Mouse (Mus musculus): Measurements from ENCODE around the gene Nfkb2. TPM values are rescaled to one million over a fixed set of nuclear protein-coding genes. Genes with fewer than 3 reads are reported as not detected.

Nfkb2 gene
- polyA plus RNA-seq, 1 experiment from 2014 or later = 22.0 TPM

DNA sequence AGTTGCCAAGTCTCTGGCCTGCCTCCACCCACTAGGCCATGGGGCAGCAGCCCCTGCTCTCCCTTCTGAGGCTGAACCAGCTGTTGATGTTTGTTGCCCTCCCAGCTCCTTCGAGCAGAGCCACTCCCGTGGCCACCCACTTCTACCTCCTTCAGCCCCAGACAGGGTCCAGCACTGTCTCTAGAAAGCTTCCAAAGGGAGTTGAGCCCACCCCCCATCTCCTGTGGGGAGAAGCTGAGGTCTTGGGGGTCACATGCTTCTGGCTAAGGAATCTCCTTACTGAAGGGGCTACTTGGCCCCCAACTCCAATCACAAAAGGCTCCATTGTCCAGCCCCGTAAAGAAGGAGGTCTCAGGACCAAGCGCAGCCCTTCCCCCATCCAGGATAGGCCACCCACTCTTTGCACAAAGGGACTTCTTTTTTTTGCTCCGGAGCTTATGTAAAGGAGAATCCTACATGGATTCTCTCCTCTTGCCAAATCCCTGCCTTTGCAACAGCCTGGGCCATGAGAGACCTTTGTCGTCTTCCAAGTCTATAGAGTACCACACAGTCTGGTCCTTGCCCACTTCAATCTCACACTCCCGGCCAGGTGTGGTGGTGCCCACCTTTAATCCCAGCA, 28.7 kb downstream of the Nfkb2 start:
- H3K36me3 ChIP-seq (ENCODE audit: inconsistent target) = peaks cover 13% of the 10 kb centered on the region; the same call in 1 of the 2 replicates
- peaks cover 15% of the 10 kb centered on the region for H3K79me2 ChIP-seq (ENCODE audit: inconsistent target)
- no peak overlapping the region for H3K4me3 ChIP-seq (ENCODE audit: inconsistent target)
- no peak overlapping the region for H3K27ac ChIP-seq
- 81% methylated on average over 7 of the region's 7 CpGs for WGBS (ENCODE audit: missing documents)

DNA sequence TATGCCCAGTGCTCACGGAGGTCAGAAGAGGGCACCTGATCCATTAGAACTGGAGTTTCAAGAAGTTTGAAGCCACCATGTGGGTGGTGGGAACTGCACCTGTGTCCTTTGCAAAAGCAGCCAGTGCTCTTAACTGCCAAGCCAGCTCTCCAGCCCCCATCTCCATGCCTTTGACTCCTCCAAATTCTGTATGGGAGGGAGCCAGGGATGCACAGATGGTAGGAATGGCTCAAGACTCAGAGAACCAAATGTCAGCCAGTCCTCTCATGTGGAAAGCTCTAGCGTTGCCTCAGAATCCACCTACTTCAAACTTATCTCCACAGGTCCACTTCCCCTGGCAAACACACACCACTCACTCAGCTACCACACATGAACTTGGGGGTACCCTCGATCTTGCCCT, 29.8 kb downstream of the Nfkb2 start:
- peaks cover 22% of the 10 kb centered on the region for H3K79me2 ChIP-seq (ENCODE audit: inconsistent target)
- H3K36me3 ChIP-seq (ENCODE audit: inconsistent target) = peaks cover 13% of the 10 kb centered on the region; the same call in 1 of the 2 replicates
- H3K27ac ChIP-seq = no peak overlapping the region
- H3K4me3 ChIP-seq (ENCODE audit: inconsistent target) = no peak overlapping the region
- 90% methylated on average over 3 of the region's 3 CpGs for WGBS (ENCODE audit: missing documents)

DNA sequence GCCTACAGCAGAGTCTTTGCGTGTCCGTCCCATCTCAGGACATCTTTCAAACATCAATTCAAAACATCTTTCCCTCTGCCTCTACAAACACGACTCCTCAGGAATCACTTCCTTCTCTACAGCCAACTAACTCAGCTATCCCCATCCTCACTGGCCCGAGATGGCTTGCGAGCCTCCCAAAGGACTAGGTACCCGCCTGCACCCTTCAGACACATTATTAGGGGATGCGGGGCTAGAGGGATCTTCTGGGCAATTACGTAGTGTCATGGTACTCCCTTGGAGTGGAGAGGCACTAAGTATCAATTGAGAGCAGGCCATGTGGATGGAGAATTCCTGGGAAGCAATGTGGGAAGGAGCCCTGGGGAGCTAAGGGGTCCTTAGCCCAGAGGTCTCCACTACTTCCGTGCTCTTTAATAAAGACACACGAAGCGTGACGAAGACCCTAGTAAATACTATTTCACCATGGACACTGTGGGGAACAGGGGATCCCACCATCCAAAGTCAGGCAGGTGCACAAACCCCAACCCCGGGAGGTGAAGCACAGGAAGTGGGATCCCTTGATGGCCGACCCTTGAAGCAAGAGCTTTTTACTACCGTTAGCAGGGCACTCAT, 33.7 kb downstream of the Nfkb2 start:
- no peaks in the 10 kb centered on the region for H3K36me3 ChIP-seq (ENCODE audit: inconsistent target)
- peaks cover 22% of the 10 kb centered on the region for H3K79me2 ChIP-seq (ENCODE audit: inconsistent target)
- WGBS (ENCODE audit: missing documents) = 36% methylated on average over 15 of the region's 15 CpGs
- peak overlapping the region; percentile 95 for H3K4me3 ChIP-seq (ENCODE audit: inconsistent target)
- H3K27ac ChIP-seq = peak overlapping the region; percentile 97

DNA sequence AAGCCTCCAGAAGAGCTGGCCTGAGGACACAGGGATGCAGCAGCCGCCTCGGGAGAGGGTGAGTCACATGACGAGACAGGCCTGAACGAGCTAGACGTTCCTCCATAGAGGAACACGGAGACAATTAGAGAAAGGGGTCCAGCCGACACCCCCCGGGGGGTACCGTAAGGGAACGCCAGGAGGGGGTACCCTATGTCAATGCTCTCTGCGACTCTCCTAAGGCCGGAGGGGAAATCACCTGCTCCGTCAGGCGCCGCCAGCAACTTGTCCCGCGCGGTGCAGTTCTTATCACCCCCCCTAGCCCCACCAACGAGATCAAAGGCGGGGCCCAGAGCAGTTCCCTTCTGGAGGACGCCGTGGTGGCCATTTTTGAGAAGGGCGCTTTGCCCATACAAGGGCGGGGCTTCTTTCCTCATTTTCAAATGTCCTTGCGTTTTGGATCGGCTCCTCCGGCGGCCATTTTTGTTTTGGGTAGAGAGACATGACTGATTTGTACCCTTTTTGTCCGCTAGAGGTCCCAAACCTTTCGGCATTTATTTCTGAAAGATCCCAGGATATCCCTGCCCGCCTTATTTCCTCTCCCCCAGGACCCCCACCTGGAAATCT, 34.3 kb downstream of the Nfkb2 start, which contains the start of gene Cuedc2:
Gene Cuedc2 (minus strand): TSS at position 372 of the 606 bp plus-strand sequence.
- under 1% methylated on average over 31 of the region's 31 CpGs for whole genome bisulfite sequencing (ENCODE audit: missing documents)
- no peaks in the 10 kb centered on the region for H3K36me3 ChIP-seq (ENCODE audit: inconsistent target)
- peak within 1 kb of the TSS; percentile 97 for H3K27ac ChIP-seq
- peaks cover 22% of the 10 kb centered on the region for H3K79me2 ChIP-seq (ENCODE audit: inconsistent target)
- peak within 1 kb of the TSS; percentile 95 for H3K4me3 ChIP-seq (ENCODE audit: inconsistent target)

DNA sequence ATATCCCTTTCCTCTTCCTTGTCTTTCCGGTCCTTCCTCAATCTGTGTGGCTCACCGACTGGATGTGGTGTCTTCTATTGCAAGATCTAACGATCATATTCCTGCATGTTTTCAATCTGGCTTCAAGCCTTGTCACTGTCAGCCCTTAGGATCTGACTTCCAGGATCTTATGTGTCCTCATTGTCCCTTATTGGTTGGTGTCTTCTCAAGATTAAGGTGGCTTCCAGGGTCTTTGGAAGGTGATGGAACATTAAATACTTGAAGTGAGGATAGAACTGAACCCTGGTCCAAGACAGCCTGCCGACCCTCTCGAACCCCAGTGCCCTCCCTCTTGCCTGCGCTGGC, 34.8 kb downstream of the Nfkb2 start:
- H3K79me2 ChIP-seq (ENCODE audit: inconsistent target) = peaks cover 22% of the 10 kb centered on the region
- H3K36me3 ChIP-seq (ENCODE audit: inconsistent target) = no peaks in the 10 kb centered on the region
- H3K27ac ChIP-seq = peak overlapping the region; percentile 97
- WGBS (ENCODE audit: missing documents) = 0% methylated on average over 5 of the region's 6 CpGs
- H3K4me3 ChIP-seq (ENCODE audit: inconsistent target) = peak overlapping the region; percentile 95

DNA sequence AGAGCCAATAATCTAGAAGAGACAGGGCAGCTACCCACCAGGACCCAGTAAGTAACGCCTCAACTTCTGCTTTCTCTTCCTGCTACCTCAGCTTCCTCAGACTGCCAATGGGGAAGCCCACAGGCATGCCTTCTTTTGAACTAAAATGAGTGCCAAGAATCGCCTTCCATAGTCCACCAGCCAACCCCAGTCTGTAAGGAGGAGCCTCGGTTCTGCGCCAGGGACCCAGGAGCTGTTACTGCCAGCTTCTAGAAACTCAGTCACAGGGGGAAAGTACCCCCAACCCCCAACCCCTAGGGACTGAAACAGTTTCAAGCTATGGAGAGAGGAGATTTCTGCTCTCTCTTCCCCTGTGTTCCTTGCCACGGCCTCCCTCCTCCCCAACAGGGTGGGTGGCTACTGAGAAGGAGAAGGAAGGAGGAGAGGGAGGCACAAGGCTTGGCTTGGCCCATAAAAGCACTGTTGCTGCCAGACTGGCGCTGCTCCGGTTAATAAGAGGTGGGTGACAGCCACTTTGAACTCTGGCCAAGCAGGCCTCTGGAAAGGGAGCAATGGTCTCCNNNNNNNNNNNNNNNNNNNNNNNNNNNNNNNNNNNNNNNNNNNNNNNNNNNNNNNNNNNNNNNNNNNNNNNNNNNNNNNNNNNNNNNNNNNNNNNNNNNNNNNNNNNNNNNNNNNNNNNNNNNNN, 35.3 kb downstream of the Nfkb2 start:
- Histone ChIP-seq H3K4me3 (ENCODE audit: inconsistent target) (peak overlapping the region; percentile 95; the same call in 1 of the 2 replicates), H3K36me3 (ENCODE audit: inconsistent target) (no peaks in the 10 kb centered on the region), H3K79me2 (ENCODE audit: inconsistent target) (peaks cover 22% of the 10 kb centered on the region), H3K27ac (peak overlapping the region; percentile 97)
- 0% methylated on average over 7 of the region's 7 CpGs for WGBS (ENCODE audit: missing documents)

DNA sequence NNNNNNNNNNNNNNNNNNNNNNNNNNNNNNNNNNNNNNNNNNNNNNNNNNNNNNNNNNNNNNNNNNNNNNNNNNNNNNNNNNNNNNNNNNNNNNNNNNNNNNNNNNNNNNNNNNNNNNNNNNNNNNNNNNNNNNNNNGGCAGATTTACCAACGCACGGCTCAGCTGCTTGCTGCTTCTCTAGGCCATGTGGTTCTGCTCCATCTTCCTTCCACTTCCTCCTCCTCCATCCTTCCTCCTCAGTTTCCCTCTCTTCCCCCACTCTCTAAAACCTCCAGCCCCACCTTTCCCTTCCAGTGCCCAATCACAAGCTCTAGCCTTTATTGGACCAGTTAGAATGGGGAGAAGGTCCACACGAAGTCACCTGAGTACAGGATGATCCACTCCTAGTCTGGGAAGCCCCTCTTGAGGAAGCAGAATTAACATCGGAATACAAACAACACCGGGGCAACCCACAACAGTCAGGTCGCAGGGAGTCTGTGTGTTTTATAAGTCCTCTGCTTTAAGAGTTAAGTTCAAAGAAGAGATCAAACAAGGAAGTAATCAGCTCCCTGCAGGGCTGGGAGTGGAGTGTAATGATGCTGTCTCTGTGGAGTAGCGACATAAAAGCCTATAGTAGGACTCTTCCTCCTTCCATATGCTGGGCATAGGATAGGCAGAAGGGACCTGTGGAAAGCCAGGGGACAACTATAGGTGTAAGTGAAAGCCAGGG, 40.7 kb downstream of the Nfkb2 start:
- H3K27ac ChIP-seq = no peak overlapping the region
- H3K36me3 ChIP-seq (ENCODE audit: inconsistent target) = no peaks in the 10 kb centered on the region
- 45% methylated on average over 7 of the region's 7 CpGs for WGBS (ENCODE audit: missing documents)
- H3K4me3 ChIP-seq (ENCODE audit: inconsistent target) = no peak overlapping the region
- H3K79me2 ChIP-seq (ENCODE audit: inconsistent target) = no peaks in the 10 kb centered on the region

DNA sequence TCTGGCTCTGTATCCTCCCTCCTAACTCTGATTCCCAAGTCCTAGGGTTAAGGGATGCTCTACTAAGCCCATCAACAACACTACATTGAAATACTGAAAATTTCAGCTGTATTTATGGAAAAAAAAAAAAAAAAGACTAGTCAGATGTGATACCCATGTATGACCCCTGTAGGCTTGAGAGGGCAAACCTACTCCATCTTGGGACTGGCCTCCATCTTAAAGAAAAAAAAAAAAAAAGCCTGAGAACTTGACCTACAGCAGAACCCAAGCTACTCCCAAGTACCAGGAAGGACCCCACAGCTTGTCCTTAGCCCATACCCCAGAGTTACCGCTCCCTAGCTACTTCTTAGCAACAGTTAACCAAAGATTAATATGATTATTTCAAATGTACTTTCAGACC, 43.0 kb downstream of the Nfkb2 start:
- H3K79me2 ChIP-seq (ENCODE audit: inconsistent target) = no peaks in the 10 kb centered on the region
- no peaks in the 10 kb centered on the region for H3K36me3 ChIP-seq (ENCODE audit: inconsistent target)
- 100% methylated on average over 1 of the region's 1 CpGs for WGBS (ENCODE audit: missing documents)
- no peak overlapping the region for H3K4me3 ChIP-seq (ENCODE audit: inconsistent target)
- H3K27ac ChIP-seq = no peak overlapping the region

DNA sequence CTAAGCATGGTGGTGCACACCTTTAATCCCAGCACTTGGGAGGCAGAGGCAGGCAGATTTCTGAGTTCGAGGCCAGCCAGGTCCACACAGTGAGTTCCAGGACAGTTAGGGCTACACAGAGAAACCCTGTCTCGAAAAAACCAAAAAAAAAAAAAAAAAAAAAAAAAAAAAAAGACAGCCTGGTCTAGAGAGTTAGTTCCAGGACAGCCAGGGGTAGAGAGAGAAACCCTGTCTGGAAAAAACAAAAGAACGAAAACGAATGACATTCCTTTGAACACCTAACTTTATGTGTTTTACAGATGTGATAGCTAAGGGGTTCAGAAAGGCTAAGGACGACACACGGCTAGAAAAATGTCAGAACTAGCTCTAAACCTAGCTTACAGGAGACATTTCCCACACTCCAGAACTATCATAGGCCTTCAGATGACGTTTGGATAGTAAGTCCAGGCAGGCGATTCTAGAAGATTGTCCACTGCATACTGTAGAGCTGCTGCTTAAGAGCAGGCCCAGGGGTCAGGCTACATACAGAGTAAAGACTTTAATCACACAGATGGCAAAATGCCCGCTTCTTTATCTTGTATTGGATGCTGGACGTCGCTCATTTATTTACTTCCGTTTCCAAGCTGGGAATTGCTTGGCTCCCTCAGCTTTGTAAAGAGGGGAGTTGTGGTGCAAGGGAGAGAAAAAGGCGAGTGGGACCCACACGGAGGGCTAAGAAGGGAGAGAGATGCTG, 44.0 kb downstream of the Nfkb2 start:
- 25% methylated on average over 14 of the region's 14 CpGs for whole genome bisulfite sequencing (ENCODE audit: missing documents)
- H3K27ac ChIP-seq = no peak overlapping the region

DNA sequence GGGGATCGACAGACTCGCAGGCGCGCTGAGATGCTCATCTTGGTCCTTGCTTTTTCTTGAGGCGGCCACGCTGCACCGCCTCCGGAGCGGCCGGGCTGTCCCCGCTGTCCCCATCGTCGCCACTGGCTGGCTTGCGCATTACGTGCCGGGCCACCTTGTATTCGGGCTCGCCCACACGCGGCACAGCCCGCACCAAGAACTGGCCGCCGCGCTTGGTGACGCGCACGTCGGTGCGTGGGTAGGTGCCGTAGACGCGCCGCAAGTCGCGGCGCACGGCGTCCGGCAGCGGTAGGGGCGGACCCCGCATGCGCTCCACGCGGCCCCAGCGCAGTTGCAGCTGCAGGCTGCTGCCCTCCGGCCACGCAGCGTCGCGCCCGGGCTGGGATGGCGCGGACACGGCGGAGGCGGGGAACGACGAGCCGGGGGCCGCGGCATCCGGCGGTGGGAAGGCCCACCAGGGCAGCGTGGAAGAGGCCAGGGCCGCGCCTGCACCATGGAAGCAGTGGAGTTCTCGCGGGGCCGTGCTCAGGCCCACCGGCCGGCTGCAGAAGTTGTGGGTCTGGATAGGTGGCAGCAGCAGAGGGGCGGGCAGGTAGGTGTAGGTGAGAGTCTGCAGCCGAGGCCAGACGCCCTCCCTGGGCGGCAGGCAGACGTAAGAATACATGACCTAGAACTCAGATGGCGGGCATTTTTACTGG, 44.8 kb downstream of the Nfkb2 start:
- no peaks in the 10 kb centered on the region for H3K36me3 ChIP-seq (ENCODE audit: inconsistent target)
- peak overlapping the region; percentile 61 for H3K4me3 ChIP-seq (ENCODE audit: inconsistent target)
- no peak overlapping the region for H3K27ac ChIP-seq
- WGBS (ENCODE audit: missing documents) = under 1% methylated on average over 76 of the region's 78 CpGs
- H3K79me2 ChIP-seq (ENCODE audit: inconsistent target) = no peaks in the 10 kb centered on the region

More for the DNA sequence above, 44.0 kb downstream of the Nfkb2 start:
- Histone ChIP-seq H3K79me2 (ENCODE audit: inconsistent target) (no peaks in the 10 kb centered on the region), H3K4me3 (ENCODE audit: inconsistent target) (peak overlapping the region; percentile 61), H3K36me3 (ENCODE audit: inconsistent target) (no peaks in the 10 kb centered on the region)

DNA sequence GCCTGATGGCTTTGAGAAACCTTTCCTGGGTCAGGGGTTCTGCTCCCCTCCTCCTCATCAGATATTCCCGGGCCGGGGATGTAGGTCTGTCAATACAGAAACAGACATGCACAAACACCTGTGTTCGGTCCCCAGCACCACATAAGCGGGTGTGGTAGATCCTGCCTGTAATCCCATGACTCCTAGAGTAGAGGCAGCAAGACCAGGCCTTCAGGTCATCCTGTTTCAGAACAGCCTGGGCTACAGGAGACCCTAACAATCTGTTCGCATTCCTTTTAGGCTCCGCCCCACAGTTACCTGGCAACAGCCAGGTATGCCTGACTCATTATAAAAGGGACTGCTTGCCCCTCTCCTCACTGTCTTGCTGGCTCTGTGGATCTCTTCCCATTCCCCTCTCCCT, 45.4 kb downstream of the Nfkb2 start:
- no peak overlapping the region for H3K27ac ChIP-seq
- WGBS (ENCODE audit: missing documents) = 56% methylated on average over 6 of the region's 6 CpGs

DNA sequence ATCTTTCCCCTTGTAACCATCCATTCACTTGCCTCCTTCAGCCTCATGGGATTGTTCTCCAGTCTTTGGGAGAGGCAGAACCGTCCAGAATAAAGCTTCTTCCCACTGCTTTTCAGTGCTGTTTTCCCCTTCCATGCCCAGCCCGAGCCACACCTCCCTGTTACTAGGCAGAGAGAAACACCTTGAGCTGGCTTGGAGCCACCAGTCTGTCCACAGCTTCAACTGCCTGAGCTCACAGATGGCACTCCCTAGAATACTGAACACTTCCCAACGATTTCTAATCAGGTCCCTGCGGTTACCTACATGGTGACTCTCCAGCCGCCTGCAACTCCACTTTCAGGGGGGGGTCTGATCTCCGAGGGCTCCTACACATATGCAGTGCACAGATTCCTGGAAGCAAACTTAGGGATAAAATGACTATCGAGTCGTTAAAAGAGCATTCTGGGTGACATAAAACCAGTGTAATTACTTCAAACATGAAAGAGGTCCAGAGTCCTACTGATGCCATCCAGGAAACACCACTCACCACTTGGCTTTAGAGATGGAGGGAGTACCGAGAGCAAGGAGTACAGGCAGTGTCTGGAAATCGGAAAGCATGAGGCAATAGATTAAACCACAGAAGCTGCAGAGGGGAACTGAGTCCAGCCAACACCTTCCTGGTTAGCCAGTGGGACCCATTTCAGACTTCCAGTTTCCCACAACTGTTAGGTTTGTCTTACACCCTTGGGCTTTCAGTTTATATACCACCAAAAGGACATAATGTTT, 46.2 kb downstream of the Nfkb2 start, which contains the start of gene 2310034G01Rik:
Gene 2310034G01Rik (minus strand): TSS at position 135 of the 765 bp plus-strand sequence.
- WGBS (ENCODE audit: missing documents) = 53% methylated on average over 10 of the region's 10 CpGs
- Histone ChIP-seq H3K4me3 (ENCODE audit: inconsistent target) (peak within 1 kb of the TSS; percentile 21), H3K36me3 (ENCODE audit: inconsistent target) (no peaks in the 10 kb centered on the region), H3K79me2 (ENCODE audit: inconsistent target) (no peaks in the 10 kb centered on the region), H3K27ac (no peak within 1 kb of the TSS)

More for the DNA sequence above, 45.4 kb downstream of the Nfkb2 start:
- no peaks in the 10 kb centered on the region for H3K36me3 ChIP-seq (ENCODE audit: inconsistent target)
- no peaks in the 10 kb centered on the region for H3K79me2 ChIP-seq (ENCODE audit: inconsistent target)
- peak overlapping the region; percentile 21 for H3K4me3 ChIP-seq (ENCODE audit: inconsistent target)

DNA sequence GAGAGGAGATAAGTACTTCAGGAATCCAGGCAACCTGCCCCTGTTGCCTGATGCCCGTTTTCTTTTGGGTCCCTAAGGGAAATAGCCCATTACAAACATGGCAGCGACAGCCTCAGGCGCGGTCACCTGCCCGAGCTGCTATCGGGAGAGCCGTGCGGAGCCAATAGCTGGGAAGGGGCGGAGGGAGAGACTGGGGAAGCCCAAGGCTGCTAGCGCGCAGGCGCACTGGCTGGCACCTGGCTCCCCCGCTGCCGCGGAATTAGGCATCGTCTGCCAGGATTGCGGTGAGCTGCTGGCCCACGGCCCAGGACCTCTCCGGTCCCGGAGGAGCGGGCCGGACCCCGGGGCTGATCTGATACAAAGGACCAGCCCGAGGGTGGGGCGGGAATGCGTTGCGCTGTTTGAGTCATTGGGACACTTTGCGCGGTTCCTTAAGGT, 52.6 kb downstream of the Nfkb2 start:
- Histone ChIP-seq H3K79me2 (ENCODE audit: inconsistent target) (peaks cover 13% of the 10 kb centered on the region; the same call in 1 of the 2 replicates), H3K27ac (peak overlapping the region; percentile 47), H3K36me3 (ENCODE audit: inconsistent target) (no peaks in the 10 kb centered on the region), H3K4me3 (ENCODE audit: inconsistent target) (peak overlapping the region; percentile 69)
- 2% methylated on average over 28 of the region's 29 CpGs for WGBS (ENCODE audit: missing documents)

All from macrophage (primary cell).